Mouse (Mus musculus): Measurements from ENCODE around the gene Prkar1a.

The Prkar1a gene

GRCm38 (mm10) chr11:109673741-109674140 is 24.5 kb downstream of the Prkar1a start:
- no peak for DNase-seq

GRCm38 (mm10) chr11:109674542-109674941 is 25.3 kb downstream of the Prkar1a start:
- DNase-seq, result no peak

- no peak for DNase-seq
Observed at GRCm38 (mm10) chr11:109675208-109675607, 26.0 kb downstream of the Prkar1a start.

GRCm38 (mm10) chr11:109675771-109676170 is 26.6 kb downstream of the Prkar1a start:
- DNase-seq, result no peak

- no peak for DNase-seq
Observed at GRCm38 (mm10) chr11:109676621-109677373, 27.6 kb downstream of the Prkar1a start.

- no peak for DNase-seq
Observed at GRCm38 (mm10) chr11:109678291-109678690, 29.1 kb downstream of the Prkar1a start.

GRCm38 (mm10) chr11:109680934-109681333 is 31.7 kb downstream of the Prkar1a start:
- DNase-seq, result no peak

- DNase-seq, result no peak
Observed at GRCm38 (mm10) chr11:109681556-109681955, 32.4 kb downstream of the Prkar1a start.

- no peak for DNase-seq
Observed at GRCm38 (mm10) chr11:109682221-109682620, 33.0 kb downstream of the Prkar1a start.

GRCm38 (mm10) chr11:109689539-109689938 is 40.3 kb downstream of the Prkar1a start:
- no peak for DNase-seq

GRCm38 (mm10) chr11:109692737-109693136 is 43.5 kb downstream of the Prkar1a start:
- no peak for DNase-seq

- no peak for DNase-seq
Observed at GRCm38 (mm10) chr11:109696519-109696918, 47.3 kb downstream of the Prkar1a start.

- no peak for DNase-seq
Observed at GRCm38 (mm10) chr11:109697089-109697643, 48.0 kb downstream of the Prkar1a start.

- DNase-seq, result no peak
Observed at GRCm38 (mm10) chr11:109698740-109699139, 49.5 kb downstream of the Prkar1a start.

GRCm38 (mm10) chr11:109699784-109700183 is 50.6 kb downstream of the Prkar1a start:
- DNase-seq, result no peak

- no peak for DNase-seq
Observed at GRCm38 (mm10) chr11:109700761-109701160, 51.6 kb downstream of the Prkar1a start.

GRCm38 (mm10) chr11:109702031-109702815 is 53.0 kb downstream of the Prkar1a start:
- DNase-seq, result no peak

- no peak for DNase-seq
Observed at GRCm38 (mm10) chr11:109703845-109704244, 54.6 kb downstream of the Prkar1a start.

- DNase-seq, result no peak
Observed at GRCm38 (mm10) chr11:109704311-109705205, 55.4 kb downstream of the Prkar1a start.

- no peak for DNase-seq
Observed at GRCm38 (mm10) chr11:109705336-109706054, 56.3 kb downstream of the Prkar1a start.

GRCm38 (mm10) chr11:109706055-109706412 is 56.8 kb downstream of the Prkar1a start:
- DNase-seq, result no peak

- no peak for DNase-seq
Observed at GRCm38 (mm10) chr11:109706586-109706985, 57.4 kb downstream of the Prkar1a start.
